Mouse (Mus musculus): Measurements from ENCODE around the gene Slc47a2. TPM values are rescaled to one million over a fixed set of nuclear protein-coding genes. Genes with fewer than 3 reads are reported as not detected.

Slc47a2 gene
- polyA plus RNA-seq, 1 experiment from 2014 or later, result 0.07 TPM

GRCm38 (mm10) chr11:61368668-61369067, 26.0 kb upstream of the Slc47a2 start:
- Histone ChIP-seq H3K4me3 (ENCODE audit: low read depth, low read length) (no peak overlapping the region), H3K4me2 (no peak overlapping the region), H3K27ac (ENCODE audit: low read depth, low read length) (no peak overlapping the region), H3K27me3 (replicated peaks; ENCODE audit: control insufficient read depth, insufficient read depth, low read length) (no peaks in the 10 kb centered on the region; the same call in 1 of the 2 replicates), H3K36me3 (ENCODE audit: control insufficient read depth, insufficient read depth, low read length) (no peaks in the 10 kb centered on the region), H3K9ac (ENCODE audit: low read depth, low read length) (no peak overlapping the region), H3K4me1 (replicated peaks; ENCODE audit: control insufficient read depth, insufficient read depth, low read length) (no peaks in the 10 kb centered on the region; the same call in 1 of the 2 replicates), H3K9me3 (ENCODE audit: control insufficient read depth, low read length) (no peaks in the 10 kb centered on the region)
- DNase-seq (ENCODE audit: low spot score) (no peak), ATAC-seq (replicated peaks; ENCODE audit: low FRiP score) (no peak)
- WGBS, result 89% methylated on average over 2 of the region's 2 CpGs

- DNase-seq (ENCODE audit: low spot score) (no peak), ATAC-seq (replicated peaks; ENCODE audit: low FRiP score) (no peak)
- Histone ChIP-seq H3K4me3 (ENCODE audit: low read depth, low read length) (no peak overlapping the region), H3K27me3 (replicated peaks; ENCODE audit: control insufficient read depth, insufficient read depth, low read length) (no peaks in the 10 kb centered on the region), H3K27ac (ENCODE audit: low read depth, low read length) (no peak overlapping the region; the same call in 1 of the 2 replicates), H3K4me1 (replicated peaks; ENCODE audit: control insufficient read depth, insufficient read depth, low read length) (no peaks in the 10 kb centered on the region; the same call in 1 of the 2 replicates), H3K9me3 (ENCODE audit: control insufficient read depth, low read length) (no peaks in the 10 kb centered on the region), H3K36me3 (ENCODE audit: control insufficient read depth, insufficient read depth, low read length) (no peaks in the 10 kb centered on the region), H3K9ac (ENCODE audit: low read depth, low read length) (no peak overlapping the region), H3K4me2 (no peak overlapping the region)
- WGBS, result 59% methylated on average over 9 of the region's 9 CpGs
These were observed 24.0 kb upstream of the Slc47a2 start for GRCm38 (mm10) chr11:61366517-61367273.

- Histone ChIP-seq H3K9ac (ENCODE audit: low read depth, low read length) (no peak overlapping the region), H3K4me3 (ENCODE audit: low read depth, low read length) (no peak overlapping the region), H3K27me3 (replicated peaks; ENCODE audit: control insufficient read depth, insufficient read depth, low read length) (no peaks in the 10 kb centered on the region), H3K9me3 (ENCODE audit: control insufficient read depth, low read length) (no peaks in the 10 kb centered on the region), H3K4me2 (no peak overlapping the region), H3K4me1 (replicated peaks; ENCODE audit: control insufficient read depth, insufficient read depth, low read length) (no peaks in the 10 kb centered on the region; the same call in 1 of the 2 replicates), H3K36me3 (ENCODE audit: control insufficient read depth, insufficient read depth, low read length) (no peaks in the 10 kb centered on the region), H3K27ac (ENCODE audit: low read depth, low read length) (no peak overlapping the region; the same call in 1 of the 2 replicates)
- DNase-seq (ENCODE audit: low spot score), result no peak
- ATAC-seq (replicated peaks; ENCODE audit: low FRiP score), result no peak
- 53% methylated on average over 3 of the region's 3 CpGs for WGBS
These were observed 23.3 kb upstream of the Slc47a2 start for GRCm38 (mm10) chr11:61365938-61366337.

GRCm38 (mm10) chr11:61364096-61364495, 21.4 kb upstream of the Slc47a2 start:
- no peak overlapping the region for H3K9ac ChIP-seq (ENCODE audit: low read depth, low read length)
- no peaks in the 10 kb centered on the region for H3K9me3 ChIP-seq (ENCODE audit: control insufficient read depth, low read length)
- H3K27ac ChIP-seq (ENCODE audit: low read depth, low read length), result no peak overlapping the region
- DNase-seq (ENCODE audit: low spot score), result no peak
- no peaks in the 10 kb centered on the region; the same call in 1 of the 2 replicates for H3K4me1 ChIP-seq (replicated peaks; ENCODE audit: control insufficient read depth, insufficient read depth, low read length)
- H3K4me2 ChIP-seq, result no peak overlapping the region
- H3K4me3 ChIP-seq (ENCODE audit: low read depth, low read length), result no peak overlapping the region
- H3K27me3 ChIP-seq (replicated peaks; ENCODE audit: control insufficient read depth, insufficient read depth, low read length), result no peaks in the 10 kb centered on the region
- 81% methylated on average over 6 of the region's 6 CpGs for WGBS
- H3K36me3 ChIP-seq (ENCODE audit: control insufficient read depth, insufficient read depth, low read length), result no peaks in the 10 kb centered on the region
- no peak for ATAC-seq (replicated peaks; ENCODE audit: low FRiP score)

- DNase-seq (ENCODE audit: low spot score) (no peak), ATAC-seq (replicated peaks; ENCODE audit: low FRiP score) (no peak)
- H3K9ac ChIP-seq (ENCODE audit: low read depth, low read length), result no peak overlapping the region
- no peaks in the 10 kb centered on the region for H3K36me3 ChIP-seq (ENCODE audit: control insufficient read depth, insufficient read depth, low read length)
- H3K4me2 ChIP-seq, result no peak overlapping the region
- no peak overlapping the region for H3K27ac ChIP-seq (ENCODE audit: low read depth, low read length)
- H3K27me3 ChIP-seq (replicated peaks; ENCODE audit: control insufficient read depth, insufficient read depth, low read length), result no peaks in the 10 kb centered on the region
- WGBS, result 90% methylated on average over 11 of the region's 11 CpGs
- no peaks in the 10 kb centered on the region; the same call in 1 of the 2 replicates for H3K4me1 ChIP-seq (replicated peaks; ENCODE audit: control insufficient read depth, insufficient read depth, low read length)
- H3K9me3 ChIP-seq (ENCODE audit: control insufficient read depth, low read length), result no peaks in the 10 kb centered on the region
- H3K4me3 ChIP-seq (ENCODE audit: low read depth, low read length), result no peak overlapping the region
These were observed 19.0 kb upstream of the Slc47a2 start for GRCm38 (mm10) chr11:61361515-61362190.

GRCm38 (mm10) chr11:61356600-61356999, 13.9 kb upstream of the Slc47a2 start:
- Histone ChIP-seq H3K27ac (ENCODE audit: low read depth, low read length) (no peak overlapping the region), H3K9me3 (ENCODE audit: control insufficient read depth, low read length) (no peaks in the 10 kb centered on the region)
- WGBS, result 82% methylated on average over 9 of the region's 9 CpGs

GRCm38 (mm10) chr11:61356111-61356510, 13.5 kb upstream of the Slc47a2 start:
- no peak overlapping the region for H3K4me3 ChIP-seq (ENCODE audit: low read depth, low read length)
- ATAC-seq (replicated peaks; ENCODE audit: low FRiP score) (no peak), DNase-seq (ENCODE audit: low spot score) (no peak)
- H3K4me1 ChIP-seq (replicated peaks; ENCODE audit: control insufficient read depth, insufficient read depth, low read length), result no peaks in the 10 kb centered on the region
- no peaks in the 10 kb centered on the region for H3K9me3 ChIP-seq (ENCODE audit: control insufficient read depth, low read length)
- H3K36me3 ChIP-seq (ENCODE audit: control insufficient read depth, insufficient read depth, low read length), result no peaks in the 10 kb centered on the region
- 78% methylated on average over 6 of the region's 6 CpGs for WGBS
- no peaks in the 10 kb centered on the region for H3K27me3 ChIP-seq (replicated peaks; ENCODE audit: control insufficient read depth, insufficient read depth, low read length)
- H3K4me2 ChIP-seq, result no peak overlapping the region
- H3K9ac ChIP-seq (ENCODE audit: low read depth, low read length), result no peak overlapping the region
- H3K27ac ChIP-seq (ENCODE audit: low read depth, low read length), result no peak overlapping the region

More at GRCm38 (mm10) chr11:61356600-61356999, 13.9 kb upstream of the Slc47a2 start:
- ATAC-seq (replicated peaks; ENCODE audit: low FRiP score) (no peak), DNase-seq (ENCODE audit: low spot score) (no peak)
- Histone ChIP-seq H3K4me3 (ENCODE audit: low read depth, low read length) (no peak overlapping the region), H3K36me3 (ENCODE audit: control insufficient read depth, insufficient read depth, low read length) (no peaks in the 10 kb centered on the region), H3K27me3 (replicated peaks; ENCODE audit: control insufficient read depth, insufficient read depth, low read length) (no peaks in the 10 kb centered on the region), H3K4me2 (no peak overlapping the region), H3K9ac (ENCODE audit: low read depth, low read length) (no peak overlapping the region), H3K4me1 (replicated peaks; ENCODE audit: control insufficient read depth, insufficient read depth, low read length) (no peaks in the 10 kb centered on the region)

- Histone ChIP-seq H3K27me3 (replicated peaks; ENCODE audit: control insufficient read depth, insufficient read depth, low read length) (no peaks in the 10 kb centered on the region), H3K36me3 (ENCODE audit: control insufficient read depth, insufficient read depth, low read length) (no peaks in the 10 kb centered on the region), H3K27ac (ENCODE audit: low read depth, low read length) (no peak overlapping the region), H3K4me2 (no peak overlapping the region), H3K9ac (ENCODE audit: low read depth, low read length) (no peak overlapping the region), H3K9me3 (ENCODE audit: control insufficient read depth, low read length) (no peaks in the 10 kb centered on the region), H3K4me1 (replicated peaks; ENCODE audit: control insufficient read depth, insufficient read depth, low read length) (no peaks in the 10 kb centered on the region), H3K4me3 (ENCODE audit: low read depth, low read length) (no peak overlapping the region)
- DNase-seq (ENCODE audit: low spot score) (no peak), ATAC-seq (replicated peaks; ENCODE audit: low FRiP score) (no peak)
- WGBS, result 84% methylated on average over 5 of the region's 5 CpGs
These were observed 12.7 kb upstream of the Slc47a2 start for GRCm38 (mm10) chr11:61355351-61355750.

Measured in liver, embryonic 11.5 days (tissue).